Mouse (Mus musculus) spleen, adult 2 months (tissue): ENCODE measurements around the gene Serhl.

Experiments
- CTCF ChIP-seq: fragments of 200-500 bp; IDR thresholded peaks from 2 replicates; pipeline ENCODE4 v1.5.1; 2011; ENCODE audit warnings: mild to moderate bottlenecking, inconsistent platforms; ENCODE audit not compliant: insufficient read depth, insufficient read length, insufficient replicate concordance; ENCODE audit errors: extremely low read depth
- POLR2A ChIP-seq: fragments of 200-500 bp; IDR thresholded peaks from 2 replicates; pipeline ENCODE4 v1.6.1; 2011; ENCODE audit warnings: low read depth, low read length, inconsistent platforms

- no peak for TF ChIP-seq CTCF
- no peak for TF ChIP-seq POLR2A
Observed at GRCm38 (mm10) chr15:83075607-83076525, 13.4 kb upstream of the Serhl start.
